Mouse (Mus musculus) MEL (cell line): Measurements from ENCODE around the gene Iqcf3. TPM values are rescaled to one million over a fixed set of nuclear protein-coding genes. Genes with fewer than 3 reads are reported as not detected.

Source experiments
- DNase-seq: peaks from one replicate; pipeline ENCODE4 v3.0.0; 2011; ENCODE audit warnings: low read depth, low spot score
- H3K27ac ChIP-seq: 2 replicates; pipeline ENCODE4 v1.5.1; 2012; ENCODE audit warnings: low read depth, mild to moderate bottlenecking, control low read depth, low read length, moderate library complexity; ENCODE audit not compliant: control insufficient read depth
- H3K27me3 ChIP-seq, 2 experiments: fragments of 150-350 bp in 1 of 2; sonication (generic) in 1 of 2; 2 replicates each; pipeline ENCODE4 v1.6.1; 2012; ENCODE audit warnings: low read length in 2 of 2, mild to moderate bottlenecking in 2 of 2, improper control_type of control experiment in 1 of 2, moderate library complexity in 1 of 2; ENCODE audit not compliant: insufficient read depth in 2 of 2, control insufficient read depth in 1 of 2
- H3K36me3 ChIP-seq, 2 experiments: 2 replicates each; pipeline ENCODE4 v1.6.1; 2012 to 2014; ENCODE audit warnings: low read length in 2 of 2, improper control_type of control experiment in 1 of 2, inconsistent platforms in 1 of 2, mild to moderate bottlenecking in 1 of 2; ENCODE audit not compliant: insufficient read depth in 2 of 2, control insufficient read depth in 1 of 2
- H3K4me1 ChIP-seq, 2 experiments: fragments of 150-350 bp in 1 of 2; sonication (generic) in 1 of 2; 2 replicates each; pipeline ENCODE4 v1.6.1; 2012; ENCODE audit warnings: low read length in 2 of 2, improper control_type of control experiment in 1 of 2, mild to moderate bottlenecking in 1 of 2; ENCODE audit not compliant: insufficient read depth in 2 of 2, control insufficient read depth in 1 of 2
- H3K4me3 ChIP-seq, 2 experiments: fragments of 150-350 bp in 1 of 2; sonication (generic) in 1 of 2; 2 replicates each; pipeline ENCODE4 v1.5.1; 2012; ENCODE audit warnings: low read depth in 2 of 2, low read length in 2 of 2, mild to moderate bottlenecking in 2 of 2, moderate library complexity in 2 of 2, control low read depth in 1 of 2, improper control_type of control experiment in 1 of 2; ENCODE audit not compliant: control insufficient read depth in 1 of 2, insufficient read depth in 1 of 2
- H3K79me2 ChIP-seq: 2 replicates; pipeline ENCODE4 v1.6.1; 2012; ENCODE audit warnings: mild to moderate bottlenecking, low read length, moderate library complexity; ENCODE audit not compliant: control insufficient read depth, poor library complexity, insufficient read depth
- H3K9ac ChIP-seq: 2 replicates; pipeline ENCODE4 v1.6.1; 2012; ENCODE audit warnings: low read depth, mild to moderate bottlenecking, control low read depth, low read length, moderate library complexity; ENCODE audit not compliant: control insufficient read depth, poor library complexity, severe bottlenecking
- H3K9me3 ChIP-seq: fragments of 150-350 bp; sonication (generic); replicated peaks from 2 replicates; pipeline ENCODE4 v1.6.1; 2012; ENCODE audit warnings: mild to moderate bottlenecking, low read length, improper control_type of control experiment, moderate library complexity; ENCODE audit not compliant: insufficient read depth
- CHD2 ChIP-seq: IDR thresholded peaks from 2 replicates; pipeline ENCODE4 v1.6.1; 2011; ENCODE audit warnings: low read length, improper control_type of control experiment
- CTCF ChIP-seq, 3 experiments: IDR thresholded peaks in 2 of 3; conservative IDR thresholded peaks in 1 of 3; 2 replicates each; pipeline ENCODE4 v1.5.1; 2011 to 2012; ENCODE audit warnings: low read length in 3 of 3, low read depth in 2 of 3, mild to moderate bottlenecking in 2 of 3, improper control_type of control experiment in 1 of 3, inconsistent platforms in 1 of 3, mixed read lengths in 1 of 3, moderate library complexity in 1 of 3; ENCODE audit not compliant: control insufficient read depth in 1 of 3, insufficient read depth in 1 of 3, poor library complexity in 1 of 3, severe bottlenecking in 1 of 3
- ELF1 ChIP-seq: IDR thresholded peaks from 2 replicates; pipeline ENCODE4 v1.6.1; 2014; ENCODE audit warnings: low read depth, mild to moderate bottlenecking, inconsistent platforms, low read length, improper control_type of control experiment, moderate library complexity
- EP300 ChIP-seq, 2 experiments: IDR thresholded peaks; 2 replicates each; pipeline ENCODE4 v1.6.1; 2011; ENCODE audit warnings: improper control_type of control experiment in 2 of 2, low read length in 2 of 2, low read depth in 1 of 2, mild to moderate bottlenecking in 1 of 2
- GABPA ChIP-seq: IDR thresholded peaks from 2 replicates; pipeline ENCODE4 v1.6.1; 2012; ENCODE audit warnings: low read depth, mild to moderate bottlenecking, inconsistent platforms, low read length, improper control_type of control experiment, moderate library complexity
- MAFK ChIP-seq: IDR thresholded peaks from 2 replicates; pipeline ENCODE4 v1.6.1; 2011; ENCODE audit warnings: low read depth, mild to moderate bottlenecking, low read length, improper control_type of control experiment, borderline replicate concordance
- MAZ ChIP-seq: IDR thresholded peaks from 2 replicates; pipeline ENCODE4 v1.6.1; 2012; ENCODE audit warnings: low read depth, mild to moderate bottlenecking, inconsistent platforms, low read length, improper control_type of control experiment
- MEF2A ChIP-seq: IDR thresholded peaks from 2 replicates; pipeline ENCODE4 v1.6.1; 2014; ENCODE audit warnings: low read depth, mild to moderate bottlenecking, inconsistent platforms, low read length, improper control_type of control experiment; ENCODE audit not compliant: poor library complexity, insufficient replicate concordance, severe bottlenecking; ENCODE audit errors: extremely low read depth
- NELFE ChIP-seq: IDR thresholded peaks from 2 replicates; pipeline ENCODE4 v1.6.1; 2011; ENCODE audit warnings: low read depth, low read length, improper control_type of control experiment
- POLR2AphosphoS5 ChIP-seq: IDR thresholded peaks from 2 replicates; pipeline ENCODE4 v1.6.1; 2012; ENCODE audit warnings: low read depth, borderline replicate concordance, mild to moderate bottlenecking, inconsistent platforms, low read length, moderate library complexity, mixed read lengths
- RCOR1 ChIP-seq: IDR thresholded peaks from 2 replicates; pipeline ENCODE4 v1.6.1; 2012; ENCODE audit warnings: low read depth, mild to moderate bottlenecking, inconsistent platforms, low read length, improper control_type of control experiment
- SIN3A ChIP-seq: IDR thresholded peaks from 2 replicates; pipeline ENCODE4 v1.6.1; 2012; ENCODE audit warnings: low read length, improper control_type of control experiment, inconsistent platforms
- SMC3 ChIP-seq: IDR thresholded peaks from 2 replicates; pipeline ENCODE4 v1.6.1; 2011; ENCODE audit warnings: low read depth, low read length, improper control_type of control experiment
- TBP ChIP-seq: IDR thresholded peaks from 2 replicates; pipeline ENCODE4 v1.8.0; 2011; ENCODE audit warnings: low read depth, low read length, improper control_type of control experiment
- UBTF ChIP-seq: IDR thresholded peaks from 2 replicates; pipeline ENCODE4 v1.6.1; 2012; ENCODE audit warnings: low read depth, mild to moderate bottlenecking, inconsistent platforms, low read length, improper control_type of control experiment, moderate library complexity, borderline replicate concordance; ENCODE audit not compliant: insufficient read depth
- USF1 ChIP-seq: IDR thresholded peaks from 2 replicates; pipeline ENCODE4 v1.6.1; 2014; ENCODE audit warnings: low read depth, mild to moderate bottlenecking, inconsistent platforms, low read length, improper control_type of control experiment, moderate library complexity
- polyA plus RNA-seq, 2 experiments: library from polyadenylated mRNA; stranded (reverse) in 1 of 2; unstranded in 1 of 2; fragments of >175 nt in 1 of 2; fragments of >200 nt in 1 of 2; gene quantifications; 2 replicates each; pipeline versions ENCODE4 v1.2.1 to v1.2.4; 2012; ENCODE audit warnings: low replicate concordance in 2 of 2, low read depth in 1 of 2; ENCODE audit not compliant: insufficient read length in 2 of 2, insufficient read depth in 1 of 2, missing spikeins in 1 of 2
- total RNA-seq: library from RNA; depleted of rRNA; stranded (reverse); fragments of 300-350 nt; gene quantifications from 2 replicates; pipeline ENCODE4 v1.2.3, GENCODE M21; 2012

Gene Iqcf3
- total and polyA plus RNA-seq, 3 experiments: not detected

DNA sequence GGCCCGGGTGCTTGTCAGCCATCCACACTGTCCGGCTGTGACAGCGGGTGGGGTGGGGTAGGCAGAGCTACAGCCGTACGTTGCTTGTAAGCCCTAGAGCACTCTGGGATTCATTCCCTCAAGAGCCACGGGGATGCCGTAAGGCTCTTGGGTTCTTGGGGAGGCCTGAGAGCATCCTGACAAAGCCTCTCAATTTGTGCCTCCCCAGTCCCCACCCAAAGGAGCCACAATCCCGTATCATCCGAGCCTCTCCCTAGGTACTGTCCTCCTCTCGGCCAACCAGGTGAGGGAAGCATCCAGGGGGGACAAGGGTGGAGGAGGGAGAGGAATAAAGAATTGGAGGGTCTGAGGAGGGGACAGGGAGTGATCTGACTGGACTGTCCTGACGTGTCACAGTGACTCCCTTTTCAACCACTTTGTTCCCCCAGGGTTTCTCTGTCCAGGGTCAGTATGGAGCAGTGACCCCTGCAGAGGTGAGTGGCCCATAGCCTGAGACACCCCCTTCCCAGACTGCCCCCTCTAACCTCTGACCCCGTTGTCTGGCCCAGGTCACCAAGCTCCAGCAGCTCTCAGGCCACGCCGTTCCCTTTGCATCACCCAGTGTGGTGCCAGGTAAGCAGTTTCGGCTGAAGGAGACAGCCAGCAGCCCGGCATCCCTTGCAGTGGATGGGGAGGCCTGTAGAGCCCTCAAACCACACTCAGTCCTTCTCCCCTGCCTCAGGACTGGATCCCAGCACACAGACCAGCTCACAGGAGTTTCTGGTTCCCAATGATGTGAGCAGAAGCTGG is 99.6 kb downstream of the Iqcf3 start:
- H3K27me3 ChIP-seq: no peaks in the 10 kb centered on the region
- TF ChIP-seq POLR2AphosphoS5 (no peak), MAZ (no peak), NELFE (no peak), SMC3 (no peak), RCOR1 (no peak), UBTF (no peak), ELF1 (no peak), MEF2A (no peak), GABPA (no peak), EP300 (IDR thresholded peaks at IDR 0.05; ENCODE audit: low read depth in 1 of 2, low read length in 2 of 2) (no peak), USF1 (no peak), MAFK (no peak)
- TF ChIP-seq, all 39 proteins: peak for 0
- Histone ChIP-seq H3K79me2 (no peaks in the 10 kb centered on the region), H3K4me3 (no peak overlapping the region), H3K4me1 (no peaks in the 10 kb centered on the region), H3K36me3 (no peaks in the 10 kb centered on the region), H3K9ac (no peak overlapping the region), H3K9me3 (no peaks in the 10 kb centered on the region), H3K27ac (no peak overlapping the region)
- DNase-seq: no peak

DNA sequence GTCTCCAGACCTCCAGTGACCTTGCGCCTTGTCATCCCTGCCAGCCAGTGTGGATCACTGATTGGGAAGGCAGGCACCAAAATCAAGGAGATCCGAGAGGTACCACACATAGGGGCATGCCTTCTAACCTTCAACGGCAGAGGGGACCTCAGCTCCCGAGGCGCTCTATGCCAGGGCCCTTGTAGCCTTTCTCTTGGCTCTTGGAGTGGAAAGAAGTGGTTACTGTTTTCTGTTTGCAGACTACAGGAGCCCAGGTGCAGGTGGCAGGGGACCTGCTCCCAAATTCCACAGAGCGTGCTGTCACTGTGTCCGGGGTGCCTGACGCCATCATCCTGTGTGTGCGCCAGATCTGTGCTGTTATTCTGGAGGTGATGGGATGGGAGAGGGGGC is 100.4 kb downstream of the Iqcf3 start:
- no peak overlapping the region for H3K27ac ChIP-seq
- no peaks in the 10 kb centered on the region for H3K79me2 ChIP-seq
- H3K4me1 ChIP-seq: no peaks in the 10 kb centered on the region
- H3K36me3 ChIP-seq: no peaks in the 10 kb centered on the region
- TF ChIP-seq CTCF (IDR thresholded peaks at IDR 0.05 in 2 of 3, conservative IDR thresholded peaks at IDR 0.05 in 1 of 3; ENCODE audit: control insufficient read depth in 1 of 3, insufficient read depth in 1 of 3, low read depth in 2 of 3, low read length in 3 of 3, poor library complexity in 1 of 3, severe bottlenecking in 1 of 3): no peak
- no peak for TF ChIP-seq SMC3
- no peak for TF ChIP-seq SIN3A
- TF ChIP-seq TBP: no peak
- no peak for TF ChIP-seq ELF1
- TF ChIP-seq CHD2: no peak
- H3K4me3 ChIP-seq: no peak overlapping the region
- no peaks in the 10 kb centered on the region for H3K9me3 ChIP-seq
- no peaks in the 10 kb centered on the region for H3K27me3 ChIP-seq
- no peak overlapping the region for H3K9ac ChIP-seq
- no peak for DNase-seq
